Mouse (Mus musculus): ENCODE measurements around the gene Clec4a2. TPM values are rescaled to one million over a fixed set of nuclear protein-coding genes. Genes with fewer than 3 reads are reported as not detected.
"Not testable (repeated sequence)": the region's sequence is repeated elsewhere in the genome, so short reads cannot be mapped to it uniquely, and the experiment has no call there.

Clec4a2 gene
- total RNA-seq (2022), result 1 to 10 TPM; 1.0 to 2.3 (median 1.4) TPM

DNA sequence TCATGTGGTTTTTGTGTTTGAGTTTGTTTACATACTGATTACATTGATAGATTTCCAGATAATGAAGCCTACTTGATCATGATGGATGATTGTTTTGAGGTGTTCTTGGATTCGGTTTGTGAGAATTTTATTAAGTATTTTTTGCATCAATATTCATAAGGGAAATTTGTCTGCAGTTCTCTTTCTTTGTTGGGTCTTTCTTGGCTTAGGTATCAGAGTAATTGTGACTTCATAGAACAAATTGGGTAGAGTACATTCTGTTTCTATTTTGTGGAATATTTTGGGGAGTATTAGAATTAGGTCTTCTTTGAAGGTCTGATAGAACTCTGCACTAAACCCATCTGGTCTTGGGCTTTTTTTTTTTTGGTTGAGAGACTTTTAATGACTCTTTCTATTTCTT, at the start of gene Clec4a2:
Gene Clec4a2, plus strand, starts transcription at position 301 of the 400 bp plus-strand sequence.
- DNase-seq (ENCODE audit: low spot score), result not testable (repeated sequence)

DNA sequence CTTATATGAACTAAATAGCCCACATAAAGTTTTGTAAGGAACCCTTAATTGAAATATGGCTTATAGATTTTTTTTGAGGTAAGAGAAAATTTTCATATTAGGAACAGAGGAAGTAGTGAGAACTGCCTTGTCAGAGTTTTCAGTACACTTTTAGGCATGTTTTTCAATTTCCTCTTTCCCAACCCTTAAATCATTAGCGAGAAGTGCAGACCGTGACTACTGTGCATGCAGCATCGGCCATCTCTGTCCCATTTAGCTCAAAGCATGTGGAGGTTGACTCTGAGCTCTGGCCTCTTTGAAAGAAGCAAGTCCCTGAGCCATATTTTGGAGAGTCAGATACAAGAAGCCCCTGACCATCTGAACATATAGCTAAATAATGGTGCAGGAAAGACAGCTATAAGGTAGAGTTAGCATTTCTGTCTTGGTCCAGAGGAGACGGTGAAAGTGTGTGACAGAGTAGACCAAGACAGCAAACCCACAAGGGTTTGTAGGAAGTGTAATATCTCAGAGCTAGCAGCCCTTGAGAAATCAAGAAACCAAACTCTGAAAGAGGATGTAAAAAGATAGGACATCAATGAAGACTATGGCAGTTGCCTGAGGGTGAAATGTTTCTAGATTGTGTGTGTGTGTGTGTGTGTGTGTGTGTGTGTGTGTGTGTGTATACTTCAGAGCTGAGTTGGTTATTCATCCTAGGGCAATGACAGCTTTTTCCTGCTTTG, 10.9 kb upstream of the Clec4a2 start:
- DNase-seq (ENCODE audit: low spot score), result no peak

DNA sequence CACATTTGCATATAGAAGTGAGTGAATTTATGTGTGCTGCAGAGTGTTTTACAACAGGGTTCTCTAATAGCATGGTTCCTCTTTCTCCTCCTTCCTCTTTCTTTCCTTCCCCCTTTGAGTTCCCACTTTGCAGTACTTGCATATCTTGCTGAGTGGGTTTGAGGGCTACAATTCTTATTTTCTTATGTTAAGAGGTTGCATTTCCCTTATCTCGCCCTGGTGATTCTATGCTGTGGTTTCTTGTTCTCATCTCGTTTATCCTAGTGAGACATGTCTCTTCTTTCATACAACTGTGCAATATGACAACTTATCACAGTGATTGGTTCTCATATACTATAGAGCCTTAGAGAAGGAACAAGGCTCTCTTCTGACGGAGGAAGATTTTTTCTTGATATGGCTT, 17.0 kb downstream of the Clec4a2 start:
- peak; percentile 11 for DNase-seq (ENCODE audit: low spot score)

DNA sequence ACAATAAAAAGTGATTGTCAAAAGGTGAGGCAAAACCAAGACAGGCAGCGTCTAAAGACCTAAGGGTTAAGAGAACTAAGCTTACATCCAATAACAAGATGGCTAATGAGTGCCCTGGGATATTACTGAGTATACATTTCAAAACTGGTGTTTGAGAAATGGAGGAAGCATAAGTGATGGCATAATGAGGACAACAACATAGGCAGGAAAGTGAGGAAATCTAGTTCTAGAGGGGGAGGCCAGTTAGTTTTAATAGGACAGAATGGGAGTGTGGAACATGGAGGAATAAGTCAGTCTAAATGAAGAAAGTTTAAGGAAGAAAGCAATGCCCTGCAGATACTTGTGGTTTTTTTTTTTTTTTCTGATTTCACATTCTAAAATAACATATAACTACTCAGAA, 20.9 kb downstream of the Clec4a2 start:
- no peak for DNase-seq (ENCODE audit: low spot score)

DNA sequence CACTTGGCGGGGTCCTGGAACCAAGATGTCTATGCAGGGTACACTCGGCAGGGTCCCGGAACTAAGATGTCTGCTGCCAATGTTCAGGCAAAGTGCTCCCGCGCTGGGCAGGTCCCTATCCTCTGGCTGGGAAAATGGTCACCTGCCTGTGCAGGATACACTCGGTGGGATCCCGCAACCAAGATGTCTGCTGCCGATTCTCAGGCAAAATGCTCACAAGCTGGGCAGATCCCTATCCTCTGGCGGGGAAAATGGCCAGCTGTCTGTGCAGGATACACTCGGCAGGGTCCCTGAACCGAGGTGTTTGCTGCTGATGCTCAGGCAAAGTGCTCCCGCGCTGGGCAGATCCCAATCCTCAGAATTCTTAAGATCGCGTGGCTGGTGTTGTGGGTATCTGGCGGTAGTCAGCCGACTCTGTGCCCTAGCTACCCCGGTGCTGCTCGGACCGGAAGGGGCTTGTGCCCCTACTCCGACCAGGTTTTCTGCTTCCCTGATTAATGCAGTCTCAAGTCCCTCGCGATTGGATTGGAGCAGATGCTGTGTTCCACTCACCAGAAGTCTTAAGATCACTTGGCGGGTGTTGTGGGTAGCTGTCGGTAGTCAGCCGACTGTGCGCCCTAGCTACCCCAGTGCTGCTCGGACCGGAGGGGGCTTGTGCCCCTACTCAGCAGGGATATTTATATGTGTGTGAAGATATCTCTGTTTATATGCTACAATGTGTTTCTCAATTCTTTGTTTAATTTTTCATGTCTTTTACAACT, 31.7 kb downstream of the Clec4a2 start:
- not testable (repeated sequence) for DNase-seq (ENCODE audit: low spot score)

DNA sequence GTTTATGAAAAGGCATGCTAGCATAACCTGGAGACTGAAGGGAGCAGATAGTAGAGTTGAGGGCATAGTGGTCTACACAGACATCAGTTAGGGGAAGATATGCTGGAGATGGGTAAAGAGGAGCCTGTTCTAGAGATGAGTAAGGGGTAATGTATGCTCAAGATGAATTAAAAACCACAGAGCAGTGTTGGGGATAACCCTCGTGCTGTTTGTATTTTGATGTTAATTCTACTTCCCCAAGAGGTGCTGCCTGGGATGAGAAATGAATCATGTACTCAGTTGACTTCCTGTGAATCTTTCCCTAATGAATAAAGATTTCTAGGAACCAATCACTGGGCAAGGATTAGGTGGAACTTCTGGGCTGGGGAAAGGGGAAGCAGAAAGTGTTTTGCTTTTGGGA, 63.9 kb downstream of the Clec4a2 start:
- DNase-seq (ENCODE audit: low spot score), result peak; percentile 10

DNA sequence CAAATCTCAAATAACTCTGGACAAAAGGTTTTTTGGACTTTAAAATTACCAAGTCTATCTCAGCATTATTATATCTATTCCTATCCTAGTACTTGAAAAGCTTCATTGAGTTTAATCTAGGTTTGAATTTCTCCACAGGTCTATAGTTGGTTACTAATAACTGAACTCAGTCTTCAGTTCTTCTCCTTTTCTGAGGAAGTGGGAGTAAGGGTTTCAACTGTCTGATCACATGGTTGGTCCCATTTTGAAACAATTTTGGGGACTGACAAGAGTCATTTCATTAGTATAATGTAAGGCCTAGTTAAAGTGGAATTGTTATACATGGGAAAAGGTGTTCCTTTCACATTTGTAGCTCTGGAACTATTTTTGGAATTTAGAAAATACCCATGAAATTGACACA, 64.8 kb downstream of the Clec4a2 start:
- no peak for DNase-seq (ENCODE audit: low spot score)

DNA sequence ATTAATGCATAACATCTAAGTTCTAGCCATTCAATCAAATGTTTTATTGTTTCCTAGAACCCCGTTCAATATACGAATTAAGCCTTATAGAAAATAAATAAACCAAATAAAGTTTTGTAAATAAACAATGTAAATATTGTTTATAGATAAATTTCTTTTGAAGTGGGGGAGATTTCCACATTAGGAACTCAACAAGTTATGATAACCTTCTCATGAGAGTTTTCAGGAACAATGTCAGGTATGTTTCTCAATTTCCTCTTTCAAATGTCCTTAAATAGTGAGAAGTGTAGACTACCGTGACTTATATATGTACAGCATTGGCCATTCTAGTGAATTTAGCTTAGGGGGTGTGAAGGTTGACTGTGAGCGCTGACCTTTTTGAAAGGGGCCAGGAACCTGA, 66.4 kb downstream of the Clec4a2 start, which contains the start of gene Clec4b2:
Gene Clec4b2, plus strand, starts transcription at position 301 of the 400 bp plus-strand sequence.
- no peak for DNase-seq (ENCODE audit: low spot score)

DNA sequence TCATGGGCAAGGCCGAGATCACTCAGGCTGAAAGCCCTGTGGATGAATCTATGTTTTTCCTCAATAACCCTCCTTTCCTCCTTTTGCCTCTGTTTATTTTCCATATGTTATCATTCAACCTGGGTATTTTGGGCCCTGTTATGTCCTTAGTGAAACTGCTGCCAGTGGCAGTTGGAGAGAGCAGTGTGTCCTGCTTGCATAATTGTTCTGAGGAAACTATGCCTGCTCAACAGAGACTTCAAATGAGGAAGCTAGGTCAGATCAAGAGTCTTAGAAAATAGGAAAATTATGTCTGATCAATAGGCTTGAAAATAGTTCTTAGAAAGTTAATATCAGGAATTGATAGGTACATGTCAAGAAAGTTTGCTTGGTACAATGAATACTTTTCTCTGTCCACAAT, 69.3 kb downstream of the Clec4a2 start:
- DNase-seq (ENCODE audit: low spot score), result peak; percentile 11

DNA sequence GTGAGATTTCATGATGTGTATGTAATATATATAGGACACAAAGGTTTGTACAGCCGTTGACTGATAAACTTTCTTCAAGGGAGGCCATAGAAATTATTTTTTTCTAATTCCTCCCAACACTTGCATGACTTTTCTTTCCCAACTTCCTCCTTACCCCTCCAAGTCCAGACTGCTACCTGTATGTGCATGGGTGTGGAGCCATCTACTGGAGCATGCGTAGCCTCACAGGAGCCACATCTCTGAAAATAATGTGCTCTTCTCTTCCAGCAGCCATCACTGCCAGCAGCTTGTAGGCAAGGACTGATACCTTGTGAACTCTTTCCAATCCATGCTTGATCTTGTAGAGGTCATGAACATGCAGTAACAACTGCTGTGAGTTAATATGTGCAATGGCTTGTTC, 78.6 kb downstream of the Clec4a2 start:
- not testable (repeated sequence) for DNase-seq (ENCODE audit: low spot score)

Other genes with a start within 250 kb of the Clec4a2 start
- 10 to 100 TPM; 17.1 to 22.1 (median 20.1) TPM for gene Necap1, start 232.0 kb upstream of the Clec4a2 start, total RNA-seq (2022)
- 1 to 10 TPM; 2.5 to 3.7 (median 2.7) TPM for gene Clec4a1, start 184.6 kb upstream of the Clec4a2 start, total RNA-seq (2022)
- gene Clec4a3, start 153.9 kb upstream of the Clec4a2 start, total RNA-seq (2022), result 1 to 10 TPM; 1.2 to 3.4 (median 2.2) TPM
- gene Clec4a4, start 116.1 kb upstream of the Clec4a2 start, total RNA-seq (2022), result not detected
- gene Clec4b1, start 56.5 kb upstream of the Clec4a2 start, total RNA-seq (2022), result under 1 TPM in 1 of 4 experiments, not detected in 3; 0.57 TPM
- gene Clec4b2, start 66.5 kb downstream of the Clec4a2 start, total RNA-seq (2022), result not detected
- gene Clec4n, start 123.4 kb downstream of the Clec4a2 start, total RNA-seq (2022), result 1 to 10 TPM in 2 of 4 experiments, under 1 TPM in 2; 0.44 to 1.5 (median 0.86) TPM
- 1 to 10 TPM in 1 of 4 experiments, under 1 TPM in 2, not detected in 1; 0.59 to 1.2 (median 0.84) TPM for gene Clec4d, start 155.7 kb downstream of the Clec4a2 start, total RNA-seq (2022)
- 1 to 10 TPM in 1 of 4 experiments, under 1 TPM in 1, not detected in 2; 0.28 to 2.6 TPM for gene Clec4e, start 183.4 kb downstream of the Clec4a2 start, total RNA-seq (2022)
- gene Vmn2r19, start 201.9 kb downstream of the Clec4a2 start, total RNA-seq (2022), result not detected

Data from heart, adult 8-10 months (tissue).